Mouse (Mus musculus) liver, embryonic 13.5 days (tissue): Measurements from ENCODE around the gene Saa4. TPM values are rescaled to one million over a fixed set of nuclear protein-coding genes. Genes with fewer than 3 reads are reported as not detected.
A peak's percentile ranks its signal among the peaks of the same experiment; 100 is the strongest.
"Not testable (repeated sequence)": the region's sequence is repeated elsewhere in the genome, so short reads cannot be mapped to it uniquely, and the experiment has no call there.

Experiments used
- ATAC-seq: fragments of 200-750 bp; cut with Nextera tagmentation; 2 replicates; pipeline ENCODE4 v1.8.0; 2017; ENCODE audit warnings: low read depth, mild to moderate bottlenecking, moderate number of reproducible peaks, moderate library complexity
- DNase-seq: peaks from one replicate; pipeline ENCODE4 v3.0.0; 2022
- H3K27ac ChIP-seq: fragments of 300-500 bp; sonication (generic); 2 replicates; pipeline ENCODE4 v1.5.1; 2015; ENCODE audit warnings: moderate library complexity, mild to moderate bottlenecking, inconsistent platforms
- H3K27me3 ChIP-seq: fragments of 300-500 bp; sonication (generic); 2 replicates; pipeline ENCODE4 v1.6.1; 2015; ENCODE audit warnings: mild to moderate bottlenecking, inconsistent platforms
- H3K36me3 ChIP-seq: fragments of 300-500 bp; sonication (generic); 2 replicates; pipeline ENCODE4 v1.6.1; 2015; ENCODE audit warnings: mild to moderate bottlenecking, inconsistent platforms
- H3K4me1 ChIP-seq: fragments of 300-500 bp; sonication (generic); replicated peaks from 2 replicates; pipeline ENCODE4 v1.6.1; 2015; ENCODE audit warnings: inconsistent platforms
- H3K4me2 ChIP-seq: fragments of 300-500 bp; sonication (generic); 2 replicates; pipeline ENCODE4 v1.6.1; 2015; ENCODE audit warnings: inconsistent platforms, mild to moderate bottlenecking, moderate library complexity
- H3K4me3 ChIP-seq: fragments of 300-500 bp; sonication (generic); replicated peaks from 2 replicates; pipeline ENCODE4 v1.5.1; 2015; ENCODE audit warnings: mild to moderate bottlenecking, inconsistent platforms
- H3K9ac ChIP-seq: fragments of 300-500 bp; sonication (generic); 2 replicates; pipeline ENCODE4 v1.6.1; 2015; ENCODE audit warnings: mild to moderate bottlenecking, inconsistent platforms
- H3K9me3 ChIP-seq: fragments of 300-500 bp; sonication (generic); replicated peaks from 2 replicates; pipeline ENCODE4 v1.6.1; 2016; ENCODE audit warnings: inconsistent platforms
- WGBS: fragments of 180-500 bp; shearing (Covaris S2); methylation state at CpG from one replicate; pipeline ENCODE4 v1.1.7; 2015; ENCODE audit not compliant: insufficient replicate concordance; 5-methylcytosine and 5-hydroxymethylcytosine counted together
- polyA plus RNA-seq: library from polyadenylated mRNA; unstranded; fragments of >200 nt; fragmentation: Nextera tagmentation; extraction: Ambion mirVana; gene quantifications from 2 replicates; pipeline ENCODE4 v1.2.1, GENCODE M21; 2015

Saa4 gene
- polyA plus RNA-seq, 1 experiment from 2014 or later, result 2.7 TPM

DNA sequence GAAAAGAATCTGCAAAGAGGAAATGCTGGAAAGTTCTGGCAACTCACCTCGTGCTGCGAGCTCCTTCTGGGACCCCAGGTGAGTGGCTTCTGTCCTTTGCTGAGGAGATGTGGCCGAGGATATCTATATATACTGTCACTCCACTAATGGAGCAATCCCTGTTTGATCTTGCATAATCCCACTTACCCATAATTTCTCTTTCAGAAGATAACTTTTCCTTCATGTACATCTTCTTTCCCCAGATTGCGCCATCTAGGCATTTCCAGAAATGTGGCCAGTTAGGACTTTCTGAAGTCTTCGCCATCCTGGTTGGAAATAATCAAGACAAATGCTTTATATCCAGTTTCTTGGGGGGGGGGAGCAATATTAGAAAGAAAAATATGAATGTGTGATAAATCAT is 16.8 kb downstream of the Saa4 start, which contains the start of gene Saa3:
Gene Saa3, minus strand, starts transcription at position 101 of the 400 bp plus-strand sequence.
- DNase-seq (no peak), ATAC-seq (no peak)
- H3K27ac ChIP-seq, result no peak within 1 kb of the TSS
- H3K4me2 ChIP-seq, result no peak within 1 kb of the TSS
- no peaks in the 10 kb centered on the region for H3K9me3 ChIP-seq
- no peaks in the 10 kb centered on the region for H3K36me3 ChIP-seq
- peaks cover 3% of the 10 kb centered on the region; the same call in 1 of the 2 replicates for H3K27me3 ChIP-seq
- 63% methylated on average over 5 of the region's 5 CpGs for WGBS
- H3K9ac ChIP-seq, result no peak within 1 kb of the TSS
- H3K4me1 ChIP-seq, result peaks cover 6% of the 10 kb centered on the region; the same call in 1 of the 2 replicates
- no peak within 1 kb of the TSS for H3K4me3 ChIP-seq

DNA sequence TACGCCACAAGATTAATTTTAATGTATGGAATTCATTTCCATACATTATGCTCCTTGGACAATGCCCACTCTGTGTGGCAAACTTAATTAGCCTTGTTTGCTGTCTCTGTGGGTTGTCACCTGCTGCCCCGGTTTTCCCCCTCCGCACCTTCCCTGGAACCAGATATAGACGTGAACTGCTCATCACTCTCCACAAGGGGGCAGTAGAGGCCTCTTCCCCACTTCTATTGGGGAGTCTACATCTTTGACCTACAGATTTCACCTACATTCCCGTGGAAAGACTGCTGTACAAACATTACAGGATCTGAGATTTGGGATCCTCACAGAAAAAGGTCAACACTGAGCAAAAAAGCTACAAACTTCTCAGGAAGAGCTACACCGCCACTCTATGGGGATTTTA is 17.9 kb downstream of the Saa4 start:
- 23% methylated on average over 6 of the region's 6 CpGs for WGBS
- peak; percentile 46 for DNase-seq
- 0 out of 2 replicates have a peak, but pooled peaks cover 2% of the 10 kb centered on the region for H3K27me3 ChIP-seq
- H3K4me3 ChIP-seq, result no peak overlapping the region
- H3K27ac ChIP-seq, result no peak overlapping the region
- H3K36me3 ChIP-seq, result no peaks in the 10 kb centered on the region
- peaks cover 3% of the 10 kb centered on the region for H3K4me1 ChIP-seq
- no peak overlapping the region for H3K9ac ChIP-seq
- H3K4me2 ChIP-seq, result no peak overlapping the region
- H3K9me3 ChIP-seq, result no peaks in the 10 kb centered on the region
- ATAC-seq, result no peak

DNA sequence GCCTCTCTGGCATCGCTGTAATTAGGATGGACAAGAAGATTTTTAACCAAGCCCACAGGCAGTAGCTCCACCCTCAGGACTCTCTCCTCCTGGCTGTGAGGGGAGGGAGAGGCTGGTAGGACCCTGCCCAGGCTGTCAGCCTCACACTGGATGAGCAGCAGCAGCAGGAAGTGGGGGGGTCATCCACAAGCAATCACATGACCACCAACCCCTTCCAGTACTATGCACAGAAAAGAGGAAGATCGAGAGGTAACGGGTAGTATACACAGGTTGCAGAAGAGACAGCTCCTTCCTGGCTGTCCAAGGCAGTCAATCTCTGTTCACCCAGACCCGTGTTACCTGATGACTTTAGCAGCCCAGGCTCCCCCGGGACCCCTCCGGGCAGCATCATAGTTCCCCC is 20.2 kb downstream of the Saa4 start:
- H3K27ac ChIP-seq, result no peak overlapping the region
- no peaks in the 10 kb centered on the region for H3K27me3 ChIP-seq
- no peaks in the 10 kb centered on the region for H3K9me3 ChIP-seq
- no peak overlapping the region for H3K4me3 ChIP-seq
- H3K36me3 ChIP-seq, result peaks cover 12% of the 10 kb centered on the region
- DNase-seq, result no peak
- H3K4me2 ChIP-seq, result no peak overlapping the region
- H3K4me1 ChIP-seq, result peaks cover 13% of the 10 kb centered on the region
- ATAC-seq, result no peak
- H3K9ac ChIP-seq, result no peak overlapping the region
- 21% methylated on average over 6 of the region's 6 CpGs for WGBS

DNA sequence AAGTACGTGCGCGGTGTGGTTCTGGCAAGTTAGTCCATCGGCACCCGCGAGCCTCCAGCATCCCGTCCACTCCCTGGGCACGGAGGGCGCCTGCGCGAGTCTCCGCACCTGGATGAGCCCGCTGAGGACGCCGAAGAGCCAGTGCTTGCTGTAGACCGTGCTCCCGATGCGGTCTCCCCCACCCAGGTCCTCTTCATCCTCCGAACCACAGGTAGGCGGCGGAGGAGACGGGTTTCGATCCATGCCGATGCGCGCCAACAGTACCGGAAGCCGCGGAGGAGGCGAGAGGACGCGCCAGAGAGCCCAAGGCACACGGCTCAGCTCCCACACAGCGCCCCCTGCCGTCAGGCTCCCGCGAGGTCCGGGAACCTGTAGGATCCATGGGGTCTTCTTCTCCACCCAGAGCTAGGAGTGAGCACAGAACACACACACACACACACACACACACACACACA is 22.0 kb downstream of the Saa4 start, which contains the start of gene Saal1:
Gene Saal1, minus strand, starts transcription at position 291 of the 455 bp plus-strand sequence.
- Histone ChIP-seq H3K4me3 (peak within 1 kb of the TSS; percentile 84), H3K27ac (peak within 1 kb of the TSS; percentile 60), H3K9me3 (no peaks in the 10 kb centered on the region), H3K4me2 (peak within 1 kb of the TSS; percentile 68), H3K27me3 (no peaks in the 10 kb centered on the region), H3K36me3 (peaks cover 26% of the 10 kb centered on the region), H3K4me1 (peaks cover 16% of the 10 kb centered on the region), H3K9ac (peak within 1 kb of the TSS; percentile 86)
- peak; percentile 90 for ATAC-seq
- under 1% methylated on average over 38 of the region's 38 CpGs for WGBS
- DNase-seq, result peak; percentile 82

DNA sequence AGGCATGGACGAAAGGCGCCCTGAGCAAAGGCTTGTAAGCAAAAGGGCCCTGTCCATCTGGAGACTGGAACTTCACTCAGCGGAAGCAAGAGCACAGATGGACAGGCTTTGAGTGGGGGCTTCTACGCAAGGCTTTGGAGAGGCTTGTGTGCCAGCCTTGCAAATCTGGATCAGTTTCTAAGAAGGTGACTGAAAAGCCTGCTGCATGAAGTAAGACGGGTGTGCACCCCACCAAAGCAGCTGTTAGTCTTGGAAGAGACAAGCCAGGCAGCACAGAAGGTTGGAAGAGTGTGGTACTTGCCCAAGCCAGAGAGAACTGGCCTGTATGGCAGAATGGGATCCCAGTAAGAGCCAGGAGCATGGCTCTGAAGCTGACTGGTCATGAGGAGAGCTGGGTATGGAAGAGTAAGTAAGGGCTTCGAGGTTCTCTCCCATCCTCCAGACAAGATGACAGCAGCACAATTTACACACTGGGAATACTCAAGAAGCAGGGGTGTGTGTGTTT is 31.8 kb downstream of the Saa4 start:
- WGBS, result 81% methylated on average over 6 of the region's 6 CpGs
- no peak overlapping the region for H3K4me3 ChIP-seq
- ATAC-seq, result no peak
- no peak overlapping the region for H3K9ac ChIP-seq
- no peak overlapping the region for H3K27ac ChIP-seq
- no peaks in the 10 kb centered on the region for H3K27me3 ChIP-seq
- H3K4me1 ChIP-seq, result peaks cover 17% of the 10 kb centered on the region
- no peak overlapping the region for H3K4me2 ChIP-seq
- peaks cover 90% of the 10 kb centered on the region for H3K36me3 ChIP-seq
- no peak for DNase-seq
- H3K9me3 ChIP-seq, result no peaks in the 10 kb centered on the region

DNA sequence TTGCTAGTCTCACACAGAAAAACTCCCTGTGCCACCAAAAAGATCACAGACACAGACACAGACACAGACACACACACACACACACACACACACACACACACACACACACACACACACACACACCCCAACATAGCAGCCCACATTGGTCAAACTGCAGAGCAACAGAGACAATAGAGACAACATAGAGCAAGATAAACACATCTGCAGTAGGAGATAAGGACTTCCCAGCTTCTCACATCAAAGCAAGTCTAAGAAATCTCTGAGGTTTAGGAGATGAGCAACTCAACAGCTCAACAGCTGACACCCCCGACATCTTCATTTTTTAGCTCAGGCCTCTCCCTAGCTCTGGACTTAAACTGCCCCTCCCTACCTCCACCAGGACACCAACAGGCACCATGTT is 35.6 kb downstream of the Saa4 start:
- H3K4me3 ChIP-seq, result no peak overlapping the region
- H3K27ac ChIP-seq, result no peak overlapping the region
- DNase-seq, result no peak
- peaks cover 11% of the 10 kb centered on the region for H3K4me1 ChIP-seq
- H3K36me3 ChIP-seq, result peaks cover 76% of the 10 kb centered on the region
- no peaks in the 10 kb centered on the region for H3K9me3 ChIP-seq
- peak; percentile 76 for ATAC-seq
- 6% methylated on average over 1 of the region's 1 CpGs for WGBS
- no peaks in the 10 kb centered on the region for H3K27me3 ChIP-seq
- H3K9ac ChIP-seq, result no peak overlapping the region
- no peak overlapping the region for H3K4me2 ChIP-seq

DNA sequence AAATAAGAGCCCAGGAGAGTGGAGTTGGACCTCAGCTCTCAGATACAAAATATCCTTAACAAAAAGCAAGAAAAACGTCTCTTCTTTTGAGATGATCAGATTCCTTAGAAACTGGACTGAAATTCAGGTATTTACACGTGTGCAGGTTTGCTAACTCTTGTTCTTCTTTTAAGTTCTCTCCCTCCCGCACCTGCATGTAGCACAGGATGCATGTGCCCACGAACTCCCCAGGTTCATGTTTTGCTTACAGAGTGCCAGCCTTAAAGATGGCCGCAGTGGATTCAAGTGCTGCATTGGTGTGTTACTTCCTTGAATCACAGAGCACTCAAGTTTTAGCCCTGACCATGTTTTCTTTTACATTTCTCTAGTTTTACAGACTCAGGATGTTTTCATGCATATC is 45.6 kb downstream of the Saa4 start:
- H3K36me3 ChIP-seq, result peaks cover 36% of the 10 kb centered on the region
- 70% methylated on average over 5 of the region's 5 CpGs for WGBS
- no peak for DNase-seq
- H3K4me2 ChIP-seq, result no peak overlapping the region
- H3K9me3 ChIP-seq, result no peaks in the 10 kb centered on the region
- no peaks in the 10 kb centered on the region for H3K4me1 ChIP-seq
- no peak overlapping the region for H3K9ac ChIP-seq
- no peaks in the 10 kb centered on the region for H3K27me3 ChIP-seq
- no peak overlapping the region for H3K27ac ChIP-seq
- no peak overlapping the region for H3K4me3 ChIP-seq
- no peak for ATAC-seq

DNA sequence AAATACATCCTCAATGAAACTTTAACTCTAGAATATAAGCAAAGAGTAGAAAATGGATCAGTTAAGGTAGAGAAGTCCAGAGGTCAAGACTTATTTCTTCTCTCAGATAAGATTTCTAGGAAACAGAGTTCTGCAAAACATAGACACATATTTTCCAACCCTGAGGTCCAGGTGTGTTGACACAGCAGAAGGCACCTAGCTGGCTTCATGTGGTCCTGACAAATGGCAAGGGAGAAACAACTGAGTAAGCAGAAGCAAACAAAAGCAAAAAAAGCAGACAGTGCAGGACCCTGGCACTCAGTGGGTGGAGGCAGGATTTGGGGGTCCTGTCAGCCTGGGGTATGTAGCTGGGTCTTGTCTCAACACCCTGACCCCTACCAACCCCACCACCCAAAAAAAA is 51.7 kb downstream of the Saa4 start:
- H3K9ac ChIP-seq, result no peak overlapping the region
- H3K4me1 ChIP-seq, result peaks cover 4% of the 10 kb centered on the region; the same call in 1 of the 2 replicates
- no peak overlapping the region for H3K4me2 ChIP-seq
- no peak for ATAC-seq
- no peak for DNase-seq
- no peaks in the 10 kb centered on the region for H3K9me3 ChIP-seq
- no peaks in the 10 kb centered on the region for H3K27me3 ChIP-seq
- no peak overlapping the region for H3K4me3 ChIP-seq
- H3K36me3 ChIP-seq, result no peaks in the 10 kb centered on the region
- no peak overlapping the region for H3K27ac ChIP-seq

DNA sequence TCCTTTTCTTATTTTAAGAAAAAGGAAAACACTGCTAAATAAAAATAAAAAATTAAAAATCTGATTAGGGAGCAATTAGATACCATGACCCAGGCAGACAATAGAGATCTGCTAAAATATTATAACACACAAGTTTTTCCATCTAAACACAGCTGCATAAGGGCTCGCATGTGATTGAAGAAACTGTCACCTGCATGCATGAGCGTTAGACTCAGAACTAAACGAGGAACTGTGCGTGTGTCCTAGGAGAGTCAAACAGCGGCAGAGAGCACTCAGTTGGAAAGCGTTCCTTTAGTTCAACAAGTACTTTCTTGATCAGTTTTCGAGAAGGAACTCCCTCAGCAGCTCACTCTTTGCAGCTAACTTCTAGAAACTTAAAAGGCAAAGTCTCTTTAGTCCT is 53.4 kb downstream of the Saa4 start:
- not testable (repeated sequence) for H3K4me1 ChIP-seq, H3K27me3 ChIP-seq, DNase-seq, ATAC-seq, H3K4me2 ChIP-seq, H3K36me3 ChIP-seq, H3K9ac ChIP-seq, H3K9me3 ChIP-seq, H3K27ac ChIP-seq, H3K4me3 ChIP-seq
- 67% methylated on average over 7 of the region's 7 CpGs for WGBS

DNA sequence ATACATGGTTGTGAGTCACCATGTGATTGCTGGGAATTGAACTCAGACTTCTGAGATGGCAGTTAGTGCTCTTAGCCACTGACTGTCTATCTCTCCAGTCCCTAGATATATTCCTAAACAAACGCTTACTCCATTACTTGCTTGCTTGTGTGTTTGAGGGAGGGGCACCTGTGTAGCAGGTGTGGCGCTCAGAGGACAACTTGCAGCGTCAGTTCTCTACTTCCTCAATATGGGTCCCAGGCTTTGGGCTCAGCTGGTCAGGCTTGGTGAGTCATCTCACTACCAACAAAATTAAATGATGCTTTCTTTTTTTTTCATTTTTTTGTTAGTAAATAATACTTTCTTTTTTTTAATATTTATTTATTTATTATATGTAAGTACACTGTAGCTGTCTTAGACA is 54.0 kb downstream of the Saa4 start:
- Histone ChIP-seq H3K4me2 (no peak overlapping the region), H3K27ac (no peak overlapping the region), H3K9ac (no peak overlapping the region), H3K27me3 (0 out of 2 replicates have a peak, but pooled peaks cover 2% of the 10 kb centered on the region), H3K4me3 (no peak overlapping the region), H3K4me1 (peaks cover 4% of the 10 kb centered on the region; the same call in 1 of the 2 replicates), H3K36me3 (no peaks in the 10 kb centered on the region), H3K9me3 (no peaks in the 10 kb centered on the region)
- WGBS, result 45% methylated on average over 3 of the region's 3 CpGs
- DNase-seq, result no peak
- no peak for ATAC-seq
